Mouse (Mus musculus): Measurements from ENCODE around the gene Ces4a. TPM values are rescaled to one million over a fixed set of nuclear protein-coding genes. Genes with fewer than 3 reads are reported as not detected.
"Not testable (repeated sequence)": the region's sequence is repeated elsewhere in the genome, so short reads cannot be mapped to it uniquely, and the experiment has no call there.

The Ces4a gene
- total RNA-seq (2021), result not detected
- long read RNA-seq, experiment 1, partial matches to known transcripts, result 0 of 1 reads
- long read RNA-seq, experiment 1, other reads (novel, unspliced or antisense), result 1 of 1 reads
- long read RNA-seq, experiment 2, partial matches to known transcripts, result 0 of 6 reads
- long read RNA-seq, experiment 2, other reads (novel, unspliced or antisense), result 6 of 6 reads

DNA sequence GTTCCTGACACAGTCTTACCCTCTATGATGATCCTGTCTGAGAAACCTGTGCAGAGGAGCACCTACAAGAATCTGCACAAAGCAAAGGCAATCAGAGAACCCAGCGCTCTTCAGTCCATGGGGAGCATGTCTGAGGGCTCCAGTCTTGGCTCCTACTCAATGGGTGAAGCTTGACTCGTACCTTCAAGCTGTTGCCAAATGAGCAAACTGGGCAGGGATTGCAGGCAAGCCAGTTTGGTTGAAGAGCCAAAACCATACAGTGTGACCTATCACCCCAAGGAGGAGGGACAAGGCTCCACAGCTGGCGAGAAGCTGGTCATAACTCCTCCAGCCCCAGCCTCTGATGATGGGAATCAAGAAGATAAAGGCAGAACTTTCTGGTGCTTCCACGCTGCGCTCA is at the start of gene Ces4a:
TSS of gene Ces4a (plus strand) at position 292 of the 400 bp plus-strand sequence.
- no peak for DNase-seq (ENCODE audit: low spot score in 2 of 2)

GRCm38 (mm10) chr8:105083449-105084050 is 48.0 kb upstream of the Ces4a start, which contains the start of gene Ces3b:
TSS of gene Ces3b (plus strand) at chr8:105083753.
- no peak for DNase-seq (ENCODE audit: low spot score in 2 of 2)

- not testable (repeated sequence) for DNase-seq (ENCODE audit: low spot score in 2 of 2)
These were observed 43.4 kb upstream of the Ces4a start for GRCm38 (mm10) chr8:105088166-105088565.

GRCm38 (mm10) chr8:105088581-105088980 is 43.0 kb upstream of the Ces4a start:
- DNase-seq (ENCODE audit: low spot score in 2 of 2), result no peak

DNA sequence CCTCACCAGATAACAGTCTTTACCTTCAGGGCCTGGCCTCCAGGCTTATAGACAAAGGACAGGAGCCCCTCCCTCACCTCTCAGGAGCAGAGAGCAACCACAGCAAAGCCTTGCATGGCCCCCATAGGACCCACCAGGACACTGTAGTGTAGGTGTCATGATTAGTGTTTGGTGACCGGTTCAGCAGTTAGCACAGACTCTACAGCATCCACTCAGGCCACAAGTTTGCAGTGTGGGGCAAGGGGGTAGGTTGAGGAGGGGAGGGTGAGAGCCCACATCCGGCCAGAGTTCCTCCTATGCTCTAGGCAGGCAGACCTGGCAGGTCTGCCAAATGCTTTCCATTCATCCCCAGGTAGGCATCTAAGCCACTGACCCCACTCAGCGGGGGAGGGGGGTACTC is 37.6 kb upstream of the Ces4a start:
- no peak for DNase-seq (ENCODE audit: low spot score in 2 of 2)

DNA sequence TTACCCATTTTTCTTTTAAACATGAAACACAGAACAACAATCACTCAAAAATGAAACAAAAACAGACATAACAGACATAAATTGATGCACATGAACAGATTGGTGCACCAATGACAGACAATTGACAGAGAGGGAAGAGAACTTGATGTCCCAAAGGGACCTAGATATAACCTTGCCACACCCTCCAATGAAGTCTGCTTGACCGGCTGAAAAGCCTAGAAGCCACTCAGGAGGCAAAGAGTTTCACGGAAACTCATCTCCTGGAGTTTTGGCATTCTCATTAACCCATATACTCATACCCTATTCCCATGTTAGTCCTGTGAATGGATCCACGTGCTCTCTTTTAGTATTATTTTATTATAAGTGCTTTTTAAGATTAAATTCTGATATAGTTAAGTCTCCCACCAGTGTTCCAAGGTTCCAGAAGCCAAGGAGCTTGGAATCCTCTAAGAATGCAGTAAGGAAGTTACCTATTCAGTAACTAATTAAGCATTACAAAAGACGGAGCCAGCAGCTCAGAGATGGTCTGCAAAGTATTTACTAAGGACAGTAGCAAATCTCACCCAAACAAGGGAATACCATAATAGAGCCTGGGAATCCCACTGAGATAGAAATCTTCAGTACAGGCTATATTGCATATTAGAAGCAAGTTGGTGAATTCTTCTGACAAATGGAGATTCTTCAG is 29.4 kb upstream of the Ces4a start:
- not testable (repeated sequence) for DNase-seq (ENCODE audit: low spot score in 2 of 2)

- DNase-seq (ENCODE audit: low spot score in 2 of 2), result not testable (repeated sequence)
These were observed 27.9 kb upstream of the Ces4a start for GRCm38 (mm10) chr8:105103701-105104100.

- DNase-seq (ENCODE audit: low spot score in 2 of 2), result no peak
These were observed 27.4 kb upstream of the Ces4a start for GRCm38 (mm10) chr8:105104220-105104619.

GRCm38 (mm10) chr8:105129864-105130263 is 1.7 kb upstream of the Ces4a start:
- no peak for DNase-seq (ENCODE audit: low spot score in 2 of 2)

DNA sequence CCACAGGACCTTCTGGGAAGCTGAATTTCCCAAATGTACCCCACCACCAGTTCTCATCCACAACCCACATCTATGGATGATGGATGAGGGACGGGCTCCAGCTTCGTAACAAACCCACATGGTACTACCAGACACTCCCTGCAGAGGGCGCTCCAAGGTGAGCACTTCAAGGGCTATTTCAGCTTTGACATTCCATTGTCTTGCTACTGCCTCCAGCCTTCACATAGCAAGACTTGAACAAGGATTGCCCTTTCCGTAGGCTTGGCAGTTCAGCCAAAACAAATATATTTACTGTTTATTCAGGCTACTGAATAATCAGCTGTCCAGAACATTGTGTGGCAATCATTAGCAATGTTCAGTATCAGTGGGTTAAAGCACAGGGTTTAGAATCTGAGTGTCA is 6.8 kb downstream of the Ces4a start:
- peak; percentile 38 to 45 for DNase-seq (ENCODE audit: low spot score in 2 of 2)

DNA sequence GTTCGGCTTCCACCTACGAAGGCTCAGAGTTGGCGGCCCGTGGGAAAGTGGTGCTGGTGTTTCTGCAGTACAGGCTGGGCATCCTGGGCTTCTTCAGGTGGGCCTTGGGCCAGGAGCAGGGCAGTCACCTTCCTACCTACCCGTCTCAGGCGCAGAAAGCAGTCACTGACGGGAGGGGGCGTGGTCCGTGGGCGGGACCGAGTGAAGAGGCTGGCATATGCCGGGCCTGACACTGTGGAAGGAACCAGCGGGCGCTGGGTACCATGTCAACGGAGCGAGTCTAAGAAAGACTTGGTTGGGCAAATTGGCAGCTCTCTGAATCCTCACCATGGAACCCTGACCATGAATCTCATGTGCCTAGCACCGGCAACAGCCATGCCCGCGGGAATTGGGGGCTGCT is 10.8 kb downstream of the Ces4a start:
- no peak for DNase-seq (ENCODE audit: low spot score in 2 of 2)

- no peak for DNase-seq (ENCODE audit: low spot score in 2 of 2)
These were observed 20.1 kb downstream of the Ces4a start for GRCm38 (mm10) chr8:105151654-105152053.

DNA sequence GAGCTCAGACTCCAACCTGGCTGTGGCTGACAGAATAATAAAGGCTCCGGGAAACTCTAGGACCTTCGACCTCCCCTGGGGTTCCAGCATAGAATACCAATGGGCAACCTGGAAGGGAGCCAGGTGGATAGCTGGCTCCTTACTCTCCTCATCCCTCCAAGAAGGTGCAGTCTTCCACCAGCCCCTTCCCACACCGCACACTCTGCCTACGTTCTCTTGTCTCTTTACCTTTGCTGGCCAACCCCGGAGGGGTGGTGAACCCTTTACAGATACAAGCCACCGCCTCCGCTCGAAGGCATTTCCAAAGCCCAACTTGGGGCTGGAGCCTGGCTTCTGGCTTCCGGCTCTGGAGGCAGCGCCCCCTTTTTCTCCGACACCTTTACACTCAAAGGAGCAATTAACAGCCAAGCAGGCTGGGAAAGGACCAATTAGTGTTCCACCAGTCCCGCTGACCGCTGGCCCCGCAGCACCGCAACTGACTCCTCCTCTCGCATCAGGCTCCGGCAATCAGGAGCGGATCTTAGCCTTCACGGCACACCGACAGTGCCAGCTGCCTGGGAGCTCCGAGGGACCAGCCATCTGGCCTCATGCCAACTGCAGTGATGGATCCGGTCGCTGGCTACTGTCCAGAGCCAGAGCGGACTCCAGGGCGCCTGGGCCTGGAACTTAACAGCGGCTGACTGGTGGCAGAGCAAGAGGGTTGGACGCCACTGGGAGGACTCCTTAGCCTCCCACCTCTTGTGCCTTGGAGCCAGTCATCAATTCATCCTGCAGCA is 21.2 kb downstream of the Ces4a start:
- DNase-seq (ENCODE audit: low spot score in 2 of 2), result peak; percentile 85 to 90

- DNase-seq (ENCODE audit: low spot score in 2 of 2), result no peak
These were observed 22.7 kb downstream of the Ces4a start for GRCm38 (mm10) chr8:105154316-105154715.

GRCm38 (mm10) chr8:105155091-105155745 is 23.6 kb downstream of the Ces4a start:
- peak in 1 of 2 experiments; percentile 12 for DNase-seq (ENCODE audit: low spot score in 2 of 2)

DNA sequence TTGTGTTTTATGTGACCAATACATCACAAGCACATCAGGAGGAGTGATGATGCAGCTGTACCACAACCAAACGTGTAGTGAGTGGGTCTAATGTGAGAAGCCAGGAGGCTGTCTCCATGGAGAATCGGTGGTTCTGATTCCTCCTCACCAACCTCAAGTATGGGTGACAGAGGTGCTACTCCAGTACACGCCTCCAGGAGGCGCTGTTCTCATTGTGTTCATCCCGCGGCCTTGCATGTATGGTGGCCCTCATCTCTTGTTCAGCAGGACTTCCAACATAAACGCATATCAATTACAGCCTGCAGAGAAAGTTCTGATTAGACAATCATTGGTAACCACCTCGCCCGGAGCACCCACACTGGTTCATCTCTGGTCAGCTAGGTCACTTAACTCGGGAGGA is 26.0 kb downstream of the Ces4a start:
- DNase-seq (ENCODE audit: low spot score in 2 of 2), result no peak

- DNase-seq (ENCODE audit: low spot score in 2 of 2), result no peak
These were observed 26.5 kb downstream of the Ces4a start for GRCm38 (mm10) chr8:105158084-105158483.

DNA sequence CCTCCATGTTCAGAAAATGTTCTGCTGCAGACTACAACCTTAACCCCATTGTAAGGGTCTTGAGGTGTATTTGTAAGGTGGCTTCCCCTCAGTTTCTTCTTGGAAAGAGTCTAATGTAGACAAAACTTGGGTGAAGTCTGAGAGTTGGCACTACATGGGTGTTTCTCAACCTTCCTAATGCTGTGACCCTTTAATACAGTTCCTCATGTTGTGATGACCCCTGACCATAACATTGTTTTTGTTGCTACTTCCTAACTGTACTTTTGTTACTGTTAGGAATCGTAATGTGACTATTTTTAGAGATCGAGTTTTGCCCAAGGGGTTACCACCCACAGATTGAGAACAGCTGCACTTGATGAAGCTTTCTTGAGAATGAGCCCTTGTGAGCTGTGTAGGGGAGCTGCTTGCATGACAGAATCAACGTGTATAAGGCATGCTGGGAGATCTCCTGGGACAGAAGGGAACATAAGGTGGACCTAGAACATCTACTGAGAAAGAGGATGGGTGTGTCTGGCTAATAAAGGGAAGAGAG is 29.6 kb downstream of the Ces4a start:
- no peak for DNase-seq (ENCODE audit: low spot score in 2 of 2)

- no peak for DNase-seq (ENCODE audit: low spot score in 2 of 2)
These were observed 32.8 kb downstream of the Ces4a start for GRCm38 (mm10) chr8:105164272-105164902.

DNA sequence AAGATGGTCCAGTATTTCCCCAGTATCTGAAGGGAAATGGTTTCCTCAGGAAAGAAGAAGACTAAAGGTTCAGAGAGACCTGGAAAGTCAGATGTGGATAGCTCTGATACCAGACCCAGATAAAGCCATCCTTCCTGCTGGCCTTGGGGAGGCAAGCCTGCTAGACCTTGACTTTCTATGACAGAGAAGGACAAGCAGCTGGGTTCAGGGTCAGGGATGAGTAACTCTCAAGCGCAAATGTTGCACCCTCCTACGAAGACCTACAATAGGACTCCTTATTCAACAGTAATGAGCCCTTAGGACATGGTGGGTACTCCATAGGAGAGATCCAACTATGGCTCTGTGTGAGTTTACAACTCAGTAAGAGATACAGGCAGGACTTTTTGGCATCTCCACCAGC is 33.6 kb downstream of the Ces4a start:
- no peak for DNase-seq (ENCODE audit: low spot score in 2 of 2)

Data from layer of hippocampus, postnatal 14 days (tissue).